Mouse (Mus musculus): ENCODE measurements at regions not wholly inside any gene's neighbourhood (a gene's known extent, or its start where the extent isn't known, plus 50 kb on each side); places are given as distances from the start of the nearest gene placed in this dataset.

- TF ChIP-seq CTCF (IDR thresholded peaks at IDR 0.05; ENCODE audit: low read depth) (no peak), EP300 (IDR thresholded peaks at IDR 0.05; ENCODE audit: low read depth) (no peak)
Observed at GRCm38 (mm10) chr10:19532790-19533189, 59.0 kb upstream of the Ifngr1 start.
